Mouse (Mus musculus) stomach, postnatal 0 days (tissue): ENCODE data around the gene Nod2. TPM values are rescaled to one million over a fixed set of nuclear protein-coding genes. Genes with fewer than 3 reads are reported as not detected.
A peak's percentile ranks its signal among the peaks of the same experiment; 100 is the strongest.

ENCODE experiments used
- ATAC-seq: fragments of 200-750 bp; cut with Nextera tagmentation; 2 replicates; pipeline ENCODE4 v1.8.0; 2017; ENCODE audit not compliant: low FRiP score, low TSS enrichment
- DNase-seq: peaks from one replicate; pipeline ENCODE4 v3.0.0-alpha.2; 2016; ENCODE audit warnings: low spot score
- H3K27ac ChIP-seq: fragments of 300-500 bp; sonication (generic); replicated peaks from 2 replicates; pipeline ENCODE4 v1.5.1; 2014; ENCODE audit warnings: mild to moderate bottlenecking, control low read depth
- H3K27me3 ChIP-seq: fragments of 300-500 bp; sonication (generic); 2 replicates; pipeline ENCODE4 v1.6.1; 2014; ENCODE audit warnings: low read length; ENCODE audit not compliant: control insufficient read depth, insufficient read depth
- H3K36me3 ChIP-seq: fragments of 300-500 bp; sonication (generic); 2 replicates; pipeline ENCODE4 v1.6.1; 2014; ENCODE audit warnings: low read length, mixed read lengths; ENCODE audit not compliant: control insufficient read depth, insufficient read depth
- H3K4me1 ChIP-seq: fragments of 300-500 bp; sonication (generic); replicated peaks from 2 replicates; pipeline ENCODE4 v1.6.1; 2014; ENCODE audit warnings: antibody characterized with exemption; ENCODE audit not compliant: control insufficient read depth, insufficient read depth
- H3K4me2 ChIP-seq: fragments of 300-500 bp; sonication (generic); replicated peaks from 2 replicates; pipeline ENCODE4 v1.6.1; 2014; ENCODE audit warnings: low read depth, mild to moderate bottlenecking, control low read depth, moderate library complexity
- H3K4me3 ChIP-seq: fragments of 300-500 bp; sonication (generic); 2 replicates; pipeline ENCODE4 v1.5.1; 2014; ENCODE audit warnings: low read depth, low read length, control low read depth
- H3K9ac ChIP-seq: fragments of 300-500 bp; sonication (generic); 2 replicates; pipeline ENCODE4 v1.6.1; 2014; ENCODE audit warnings: mild to moderate bottlenecking, low read length, control low read depth, mixed read lengths
- H3K9me3 ChIP-seq: fragments of 300-500 bp; sonication (generic); 2 replicates; pipeline ENCODE4 v1.6.1; 2016; ENCODE audit warnings: low read length; ENCODE audit not compliant: control insufficient read depth
- CTCF ChIP-seq: IDR thresholded peaks from 2 replicates; pipeline ENCODE4 v1.5.1; 2016; ENCODE audit warnings: antibody characterized with exemption, low read depth, mild to moderate bottlenecking, moderate library complexity
- EP300 ChIP-seq: optimal IDR thresholded peaks from 2 replicates; pipeline ENCODE3; 2016; ENCODE audit warnings: antibody characterized with exemption
- WGBS: fragments of 180-500 bp; shearing (Covaris S2); extraction: QIAGEN DNeasy Blood & Tissue Kit; methylation state at CpG from one replicate; pipeline ENCODE4 v1.1.7; 2014; 5-methylcytosine and 5-hydroxymethylcytosine counted together
- polyA plus RNA-seq: library from polyadenylated mRNA; unstranded; fragments of >200 nt; fragmentation: Nextera tagmentation; extraction: Ambion mirVana; gene quantifications from 2 replicates; pipeline ENCODE4 v1.2.1, GENCODE M21; 2015

Gene Nod2
- polyA plus RNA-seq, 1 experiment from 2014 or later: 0.12 TPM

DNA sequence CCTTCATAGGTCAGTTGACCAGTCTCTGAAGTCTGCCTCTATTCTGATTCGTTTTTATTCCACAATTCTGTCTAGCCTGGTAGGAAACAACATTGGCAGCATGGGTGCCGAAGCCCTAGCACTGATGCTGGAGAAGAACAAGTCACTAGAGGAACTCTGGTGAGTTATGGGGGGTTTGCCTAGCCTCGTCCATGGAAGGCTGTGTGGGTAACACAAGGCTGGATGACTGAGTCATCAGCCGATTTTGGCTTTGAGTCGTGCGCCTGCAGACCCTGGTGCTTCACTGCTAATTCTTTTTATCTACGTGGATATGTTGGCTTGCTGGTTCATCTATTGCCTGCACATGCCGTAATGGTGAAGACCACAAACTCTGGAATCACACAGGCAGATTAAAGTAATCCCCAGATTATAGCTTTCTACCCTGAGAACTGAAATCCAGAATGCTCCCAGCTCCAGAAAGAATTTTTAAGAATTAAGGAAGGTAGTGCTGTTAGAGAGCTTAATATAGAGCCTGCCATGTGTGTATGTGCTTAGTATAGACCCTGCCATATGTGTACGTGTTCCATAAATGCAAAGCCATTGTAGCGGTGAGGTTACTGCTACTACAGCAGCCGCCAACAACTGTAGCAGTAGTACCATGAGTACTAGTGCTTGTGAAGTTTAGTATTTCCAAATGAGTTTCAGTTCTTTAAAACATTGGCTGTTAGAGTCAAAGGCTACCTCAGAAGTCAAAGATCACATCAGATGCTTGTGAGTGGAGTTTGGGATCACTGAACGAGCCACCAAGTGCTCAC is 28.5 kb downstream of the Nod2 start:
- WGBS: 86% methylated on average over 12 of the region's 12 CpGs
- Histone ChIP-seq H3K4me1 (no peaks in the 10 kb centered on the region), H3K9ac (no peak overlapping the region), H3K27me3 (no peaks in the 10 kb centered on the region), H3K36me3 (no peaks in the 10 kb centered on the region), H3K4me2 (no peak overlapping the region), H3K9me3 (no peaks in the 10 kb centered on the region), H3K4me3 (no peak overlapping the region), H3K27ac (no peak overlapping the region)
- DNase-seq (no peak), ATAC-seq (no peak)
- no peak for TF ChIP-seq EP300
- no peak for TF ChIP-seq CTCF

- DNase-seq (no peak), ATAC-seq (no peak)
- no peaks in the 10 kb centered on the region for H3K27me3 ChIP-seq
- H3K27ac ChIP-seq: no peak overlapping the region
- no peak overlapping the region for H3K4me3 ChIP-seq
- no peak overlapping the region for H3K9ac ChIP-seq
- TF ChIP-seq EP300 (no peak), CTCF (no peak)
- 88% methylated on average over 8 of the region's 8 CpGs for WGBS
- no peaks in the 10 kb centered on the region for H3K36me3 ChIP-seq
- H3K9me3 ChIP-seq: no peaks in the 10 kb centered on the region
- H3K4me2 ChIP-seq: no peak overlapping the region
- H3K4me1 ChIP-seq: no peaks in the 10 kb centered on the region
These were observed 30.0 kb downstream of the Nod2 start for GRCm38 (mm10) chr8:88677071-88677470.

DNA sequence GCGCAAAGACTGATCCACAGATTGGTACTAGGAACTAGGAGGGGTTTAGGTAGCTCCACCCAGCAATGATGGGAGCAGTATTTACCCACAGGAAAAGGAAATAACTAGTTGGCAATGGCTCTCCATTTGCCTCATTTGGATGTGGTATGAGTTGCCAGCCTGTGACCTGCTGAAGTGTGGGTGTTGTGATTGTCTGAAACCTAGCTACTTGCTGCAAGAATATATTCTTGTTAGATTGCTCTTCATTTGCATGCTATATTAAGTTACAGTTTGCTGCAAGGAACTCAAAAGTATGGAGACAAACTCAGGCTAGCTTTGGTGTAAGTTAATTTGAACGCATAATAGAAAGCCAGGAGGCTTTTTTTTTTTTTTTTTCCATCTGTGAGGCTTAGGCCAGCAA is 33.5 kb downstream of the Nod2 start:
- DNase-seq (no peak), ATAC-seq (no peak)
- Histone ChIP-seq H3K9ac (no peak overlapping the region), H3K4me2 (no peak overlapping the region), H3K4me3 (no peak overlapping the region), H3K4me1 (no peaks in the 10 kb centered on the region), H3K9me3 (no peaks in the 10 kb centered on the region), H3K27ac (no peak overlapping the region), H3K36me3 (no peaks in the 10 kb centered on the region), H3K27me3 (no peaks in the 10 kb centered on the region)
- WGBS: 83% methylated on average over 2 of the region's 2 CpGs
- no peak for TF ChIP-seq EP300

DNA sequence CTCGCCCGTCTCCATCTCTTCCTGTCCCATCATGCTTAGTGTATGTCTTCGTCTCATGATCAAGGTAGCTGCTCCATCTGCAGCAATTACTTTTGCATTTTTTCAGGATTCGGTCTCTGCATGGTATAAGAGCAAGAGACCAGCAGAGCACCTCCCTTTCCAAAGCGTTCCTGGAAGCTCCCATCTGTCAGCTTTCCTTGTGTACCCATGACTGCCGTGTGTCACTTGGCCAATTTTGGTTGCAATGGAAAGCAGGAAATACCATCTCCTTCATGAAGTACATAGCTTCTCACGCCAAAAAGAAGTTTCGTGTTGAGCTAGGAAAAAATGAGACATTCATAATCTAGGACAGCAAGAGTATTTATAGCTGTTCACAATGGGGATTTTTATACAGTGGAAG is 33.9 kb downstream of the Nod2 start:
- no peaks in the 10 kb centered on the region for H3K9me3 ChIP-seq
- no peak overlapping the region for H3K4me3 ChIP-seq
- H3K9ac ChIP-seq: no peak overlapping the region
- WGBS: 81% methylated on average over 8 of the region's 8 CpGs
- no peak for TF ChIP-seq EP300
- no peak for TF ChIP-seq CTCF
- DNase-seq (no peak), ATAC-seq (no peak)
- no peak overlapping the region for H3K4me2 ChIP-seq
- no peaks in the 10 kb centered on the region for H3K4me1 ChIP-seq
- no peaks in the 10 kb centered on the region for H3K36me3 ChIP-seq
- no peak overlapping the region for H3K27ac ChIP-seq
- no peaks in the 10 kb centered on the region for H3K27me3 ChIP-seq

DNA sequence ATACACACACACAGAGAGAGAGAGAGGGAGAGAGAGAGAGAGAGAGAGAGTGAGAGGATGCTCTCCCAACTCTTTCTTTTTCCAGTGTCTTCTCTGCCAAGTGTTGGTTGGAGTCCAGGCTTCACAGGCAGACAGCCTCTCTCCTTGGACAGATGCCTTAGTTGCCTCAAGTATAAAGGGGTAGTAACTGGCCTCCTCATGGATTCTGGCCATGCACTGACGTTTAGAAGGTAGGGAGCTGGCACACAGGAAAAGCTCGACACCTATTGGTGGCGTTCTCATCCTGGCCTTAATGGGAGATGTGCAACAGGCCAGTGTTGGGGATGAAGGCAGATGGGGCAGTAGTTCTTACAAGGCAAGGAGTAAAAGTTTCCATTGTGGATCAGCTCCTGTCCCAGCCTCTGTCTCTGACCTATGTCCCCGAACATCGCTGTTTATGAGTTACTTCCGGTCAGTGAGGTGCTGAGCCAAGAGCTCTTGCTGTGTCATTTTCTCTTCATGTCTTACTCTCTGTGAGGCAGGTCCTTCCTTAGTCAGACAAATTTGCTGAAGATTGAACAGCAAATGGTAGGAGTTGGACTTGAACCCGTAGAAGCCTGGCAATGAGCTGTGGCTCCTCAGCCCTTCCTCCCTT is 36.7 kb downstream of the Nod2 start:
- no peak for DNase-seq
- Histone ChIP-seq H3K4me3 (no peak overlapping the region), H3K27ac (no peak overlapping the region), H3K36me3 (no peaks in the 10 kb centered on the region), H3K27me3 (no peaks in the 10 kb centered on the region), H3K9ac (no peak overlapping the region), H3K9me3 (no peaks in the 10 kb centered on the region), H3K4me1 (no peaks in the 10 kb centered on the region), H3K4me2 (no peak overlapping the region)
- WGBS: 72% methylated on average over 7 of the region's 7 CpGs
- no peak for ATAC-seq
- TF ChIP-seq EP300 (no peak), CTCF (no peak)

- Histone ChIP-seq H3K4me3 (no peak overlapping the region), H3K9ac (no peak overlapping the region), H3K4me2 (no peak overlapping the region), H3K9me3 (no peaks in the 10 kb centered on the region), H3K36me3 (no peaks in the 10 kb centered on the region), H3K4me1 (no peaks in the 10 kb centered on the region), H3K27ac (no peak overlapping the region), H3K27me3 (no peaks in the 10 kb centered on the region)
- no peak for ATAC-seq
- peak; percentile 9 for DNase-seq
- TF ChIP-seq CTCF: no peak
- TF ChIP-seq EP300: no peak
- 48% methylated on average over 9 of the region's 9 CpGs for WGBS
These were observed 39.3 kb downstream of the Nod2 start for GRCm38 (mm10) chr8:88686226-88686905.
